Mouse (Mus musculus) megakaryocyte, embryonic 14.5 days (primary cell): ENCODE measurements around the gene Zfp287.

Experiments used
- FLI1 ChIP-seq: IDR thresholded peaks from 2 replicates; pipeline ENCODE4 v1.6.1; 2012; ENCODE audit warnings: low read length, inconsistent platforms, mixed read lengths
- GATA1 ChIP-seq: IDR thresholded peaks from 3 replicates; pipeline ENCODE4 v1.6.1; 2012; ENCODE audit warnings: mixed read lengths, low read length, inconsistent platforms, borderline replicate concordance

DNA sequence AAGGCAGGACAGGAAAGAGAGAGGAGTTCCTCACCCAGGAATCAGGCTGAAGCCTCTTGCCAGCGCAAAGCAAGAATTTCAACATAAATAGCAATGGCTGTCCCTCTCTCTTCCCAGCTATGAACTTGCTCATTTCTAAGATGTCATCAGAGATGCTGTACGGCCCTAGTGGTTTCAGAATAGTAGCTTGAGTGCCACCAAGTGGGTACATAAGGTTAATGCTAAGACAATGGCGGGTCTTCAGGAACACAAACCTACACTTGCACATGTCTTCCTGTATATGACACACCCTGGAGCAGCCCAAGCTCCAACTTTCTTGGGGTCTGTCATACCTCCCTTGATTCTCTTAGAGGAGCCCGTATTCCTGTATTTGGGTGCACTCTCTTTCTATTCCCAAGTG is 32.0 kb downstream of the Zfp287 start:
- TF ChIP-seq GATA1 (no peak), FLI1 (no peak)
